Mouse (Mus musculus): ENCODE data around the gene Klrg2. TPM values are rescaled to one million over a fixed set of nuclear protein-coding genes. Genes with fewer than 3 reads are reported as not detected.

Gene Klrg2
- total and polyA plus RNA-seq, 3 experiments: 0.21 to 0.43 (median 0.33) TPM

GRCm38 (mm10) chr6:38635941-38636851 lies 846 bp downstream of the Klrg2 start:
- Histone ChIP-seq H3K27ac (peak overlapping the region; percentile 32; the same call in 1 of the 2 replicates), H3K4me3 (peak overlapping the region; percentile 80), H3K79me2 (replicated peaks; ENCODE audit: control insufficient read depth, insufficient read depth, low read length) (no peaks in the 10 kb centered on the region), H3K36me3 (ENCODE audit: control insufficient read depth, insufficient read depth, low read length) (no peaks in the 10 kb centered on the region), H3K27me3 (ENCODE audit: control insufficient read depth, insufficient read depth, low read length) (peaks cover 6% of the 10 kb centered on the region), H3K9ac (ENCODE audit: low read depth, low read length) (peak overlapping the region; percentile 58), H3K4me1 (ENCODE audit: control insufficient read depth, insufficient read depth, low read length) (peaks cover 5% of the 10 kb centered on the region)
- intact Hi-C loops (cut with DNase I): no loop called here
- DNase-seq: peak; percentile 46 to 61
- WGBS: under 1% methylated on average over 72 of the region's 72 CpGs
- TF ChIP-seq POLR2A (IDR thresholded peaks at IDR 0.05; ENCODE audit: insufficient read depth, low read depth, low read length) (no peak), CTCF (IDR thresholded peaks at IDR 0.05) (no peak)

GRCm38 (mm10) chr6:38634461-38634860 lies 2.6 kb downstream of the Klrg2 start:
- H3K79me2 ChIP-seq (replicated peaks; ENCODE audit: control insufficient read depth, insufficient read depth, low read length): no peaks in the 10 kb centered on the region
- no peak overlapping the region for H3K27ac ChIP-seq
- H3K4me3 ChIP-seq: no peak overlapping the region
- no peak overlapping the region for H3K9ac ChIP-seq (ENCODE audit: low read depth, low read length)
- WGBS: 92% methylated on average over 8 of the region's 8 CpGs
- TF ChIP-seq POLR2A (IDR thresholded peaks at IDR 0.05; ENCODE audit: insufficient read depth, low read depth, low read length) (no peak), CTCF (IDR thresholded peaks at IDR 0.05) (no peak), EP300 (IDR thresholded peaks at IDR 0.05; ENCODE audit: insufficient read depth, low read depth, low read length) (no peak)
- intact Hi-C loops (cut with DNase I): no loop called here
- DNase-seq: peak in 1 of 2 experiments; percentile 3
- H3K4me1 ChIP-seq (ENCODE audit: control insufficient read depth, insufficient read depth, low read length): peaks cover 5% of the 10 kb centered on the region
- no peaks in the 10 kb centered on the region for H3K36me3 ChIP-seq (ENCODE audit: control insufficient read depth, insufficient read depth, low read length)
- peaks cover 6% of the 10 kb centered on the region for H3K27me3 ChIP-seq (ENCODE audit: control insufficient read depth, insufficient read depth, low read length)

- Histone ChIP-seq H3K4me1 (ENCODE audit: control insufficient read depth, insufficient read depth, low read length) (peaks cover 5% of the 10 kb centered on the region), H3K79me2 (replicated peaks; ENCODE audit: control insufficient read depth, insufficient read depth, low read length) (no peaks in the 10 kb centered on the region), H3K27ac (no peak overlapping the region), H3K9ac (ENCODE audit: low read depth, low read length) (no peak overlapping the region), H3K27me3 (ENCODE audit: control insufficient read depth, insufficient read depth, low read length) (peaks cover 4% of the 10 kb centered on the region), H3K36me3 (ENCODE audit: control insufficient read depth, insufficient read depth, low read length) (no peaks in the 10 kb centered on the region), H3K4me3 (no peak overlapping the region)
- no peak for DNase-seq
- TF ChIP-seq CTCF (IDR thresholded peaks at IDR 0.05) (no peak), POLR2A (IDR thresholded peaks at IDR 0.05; ENCODE audit: insufficient read depth, low read depth, low read length) (no peak), EP300 (IDR thresholded peaks at IDR 0.05; ENCODE audit: insufficient read depth, low read depth, low read length) (no peak)
- WGBS: 100% methylated on average over 2 of the region's 2 CpGs
- intact Hi-C loops (cut with DNase I): no loop called here
Measured at GRCm38 (mm10) chr6:38632826-38633225, 4.2 kb downstream of the Klrg2 start.

GRCm38 (mm10) chr6:38629556-38629955 lies 7.5 kb downstream of the Klrg2 start:
- no peaks in the 10 kb centered on the region; the same call in 1 of the 2 replicates for H3K4me1 ChIP-seq (ENCODE audit: control insufficient read depth, insufficient read depth, low read length)
- H3K27me3 ChIP-seq (ENCODE audit: control insufficient read depth, insufficient read depth, low read length): no peaks in the 10 kb centered on the region
- no peak overlapping the region for H3K4me3 ChIP-seq
- DNase-seq: peak in 1 of 2 experiments; percentile 11
- intact Hi-C loops (cut with DNase I): no loop called here
- no peaks in the 10 kb centered on the region for H3K79me2 ChIP-seq (replicated peaks; ENCODE audit: control insufficient read depth, insufficient read depth, low read length)
- no peak overlapping the region for H3K9ac ChIP-seq (ENCODE audit: low read depth, low read length)
- no peak overlapping the region for H3K27ac ChIP-seq
- H3K36me3 ChIP-seq (ENCODE audit: control insufficient read depth, insufficient read depth, low read length): no peaks in the 10 kb centered on the region
- TF ChIP-seq EP300 (IDR thresholded peaks at IDR 0.05; ENCODE audit: insufficient read depth, low read depth, low read length): no peak
- no peak for TF ChIP-seq POLR2A (IDR thresholded peaks at IDR 0.05; ENCODE audit: insufficient read depth, low read depth, low read length)
- no peak for TF ChIP-seq CTCF (IDR thresholded peaks at IDR 0.05)
- 94% methylated on average over 1 of the region's 1 CpGs for WGBS

- no peak overlapping the region for H3K9ac ChIP-seq (ENCODE audit: low read depth, low read length)
- DNase-seq: no peak
Measured at GRCm38 (mm10) chr6:38627486-38627885, 9.6 kb downstream of the Klrg2 start.

GRCm38 (mm10) chr6:38627081-38627480 lies 10.0 kb downstream of the Klrg2 start:
- intact Hi-C loops (cut with DNase I): no loop called here
- Histone ChIP-seq H3K4me3 (no peak overlapping the region), H3K27ac (no peak overlapping the region), H3K79me2 (replicated peaks; ENCODE audit: control insufficient read depth, insufficient read depth, low read length) (no peaks in the 10 kb centered on the region), H3K4me1 (ENCODE audit: control insufficient read depth, insufficient read depth, low read length) (peaks cover 3% of the 10 kb centered on the region; the same call in 1 of the 2 replicates), H3K27me3 (ENCODE audit: control insufficient read depth, insufficient read depth, low read length) (no peaks in the 10 kb centered on the region), H3K9ac (ENCODE audit: low read depth, low read length) (no peak overlapping the region), H3K36me3 (ENCODE audit: control insufficient read depth, insufficient read depth, low read length) (peaks cover 5% of the 10 kb centered on the region)
- WGBS: 92% methylated on average over 4 of the region's 4 CpGs
- no peak for TF ChIP-seq CTCF (IDR thresholded peaks at IDR 0.05)
- TF ChIP-seq POLR2A (IDR thresholded peaks at IDR 0.05; ENCODE audit: insufficient read depth, low read depth, low read length): no peak
- TF ChIP-seq EP300 (IDR thresholded peaks at IDR 0.05; ENCODE audit: insufficient read depth, low read depth, low read length): no peak
- DNase-seq: no peak

More at GRCm38 (mm10) chr6:38627486-38627885, 9.6 kb downstream of the Klrg2 start:
- no peak overlapping the region for H3K27ac ChIP-seq
- peaks cover 3% of the 10 kb centered on the region; the same call in 1 of the 2 replicates for H3K4me1 ChIP-seq (ENCODE audit: control insufficient read depth, insufficient read depth, low read length)
- TF ChIP-seq POLR2A (IDR thresholded peaks at IDR 0.05; ENCODE audit: insufficient read depth, low read depth, low read length): no peak
- no peak for TF ChIP-seq EP300 (IDR thresholded peaks at IDR 0.05; ENCODE audit: insufficient read depth, low read depth, low read length)
- no peak for TF ChIP-seq CTCF (IDR thresholded peaks at IDR 0.05)
- peaks cover 5% of the 10 kb centered on the region for H3K36me3 ChIP-seq (ENCODE audit: control insufficient read depth, insufficient read depth, low read length)
- intact Hi-C loops (cut with DNase I): no loop called here
- WGBS: 89% methylated on average over 4 of the region's 4 CpGs
- H3K4me3 ChIP-seq: no peak overlapping the region
- H3K79me2 ChIP-seq (replicated peaks; ENCODE audit: control insufficient read depth, insufficient read depth, low read length): no peaks in the 10 kb centered on the region
- no peaks in the 10 kb centered on the region for H3K27me3 ChIP-seq (ENCODE audit: control insufficient read depth, insufficient read depth, low read length)

Measured in heart, adult 2 months (tissue).